Mouse (Mus musculus) kidney, adult 18-20 months (tissue): ENCODE measurements at regions not wholly inside any gene's neighbourhood (a gene's known extent, or its start where the extent isn't known, plus 50 kb on each side); places are given as distances from the start of the nearest gene placed in this dataset.

Source experiments
- DNase-seq: peaks from one replicate; pipeline ENCODE4 v3.0.0; 2021

DNA sequence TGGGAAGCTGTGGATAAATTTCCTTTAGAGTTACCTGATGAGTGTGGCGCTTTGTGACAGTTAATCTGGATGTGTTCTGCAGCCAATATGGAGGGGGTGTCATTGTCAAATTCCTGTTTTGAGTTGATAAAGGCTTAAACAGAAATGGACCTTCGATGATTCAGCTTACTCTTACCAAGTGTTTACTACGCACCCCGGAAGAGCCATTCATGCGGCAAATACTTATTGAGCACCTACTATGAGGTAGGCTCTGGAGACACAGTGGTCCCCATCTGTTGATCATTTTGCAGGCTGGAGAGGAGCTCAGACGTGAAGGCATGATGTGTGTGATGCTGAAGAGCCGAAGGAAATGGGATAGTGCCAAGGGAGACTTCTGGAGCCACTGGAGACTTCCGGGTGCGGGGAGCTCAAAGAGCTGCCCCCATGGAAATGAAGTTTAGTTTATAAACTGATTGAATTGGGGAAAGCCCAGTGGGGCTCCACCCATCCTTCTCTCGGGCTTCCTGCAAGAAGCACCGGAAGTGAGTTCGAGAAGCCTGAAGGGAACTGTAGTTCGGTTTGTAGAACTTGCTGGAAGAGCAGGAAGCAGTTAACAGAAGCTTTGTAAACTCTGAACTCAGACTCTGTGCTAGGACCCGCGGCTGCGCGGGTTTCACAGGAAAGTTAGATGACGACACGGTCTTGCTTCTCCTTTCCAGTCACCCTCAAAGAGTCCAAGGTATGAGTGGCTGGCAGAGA is 187.7 kb downstream of the Katnal1 start:
- DNase-seq = no peak

DNA sequence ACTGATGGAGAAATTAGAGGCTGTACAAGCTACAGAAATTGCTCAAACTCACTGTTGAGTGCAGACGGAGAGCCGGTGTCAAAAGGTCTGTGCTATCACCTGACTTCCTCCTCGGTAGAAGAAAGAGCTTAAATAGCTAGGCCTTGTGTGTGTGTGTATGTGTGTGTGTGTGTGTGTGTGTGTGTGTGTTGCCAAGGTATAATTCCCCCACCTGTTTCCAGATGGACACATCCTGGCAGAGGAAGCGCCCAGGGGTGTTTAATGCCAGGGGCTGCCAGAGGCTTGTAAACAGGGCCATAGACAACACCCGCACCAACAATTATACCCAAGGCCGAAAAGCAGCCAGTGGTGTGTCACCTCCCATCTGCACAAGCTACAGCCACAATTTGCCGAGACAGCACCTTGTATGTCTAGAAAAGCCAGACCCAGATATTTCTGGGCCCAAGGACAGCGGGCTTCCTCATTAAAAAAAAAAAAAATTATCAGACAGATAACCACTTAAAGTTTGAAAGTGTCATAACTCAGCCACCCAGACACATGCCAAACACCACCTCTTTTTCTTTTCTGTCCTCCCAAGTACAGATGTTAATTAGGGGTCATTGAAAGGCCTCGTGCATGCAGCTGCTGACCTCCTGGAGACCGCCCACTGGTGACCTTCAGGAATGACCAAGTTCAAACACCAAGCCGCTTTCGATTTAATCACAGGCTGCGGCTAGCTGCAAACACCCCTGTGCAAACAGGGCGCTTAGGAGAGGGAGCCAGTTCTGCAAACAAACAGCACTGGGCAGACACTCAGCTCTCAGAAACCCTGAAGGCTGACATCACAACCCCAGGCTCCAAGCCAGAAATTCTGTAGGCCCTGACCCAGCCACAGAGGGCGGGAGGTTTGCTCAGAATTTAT is 188.0 kb upstream of the Ubl3 start:
- DNase-seq = peak; percentile 56

DNA sequence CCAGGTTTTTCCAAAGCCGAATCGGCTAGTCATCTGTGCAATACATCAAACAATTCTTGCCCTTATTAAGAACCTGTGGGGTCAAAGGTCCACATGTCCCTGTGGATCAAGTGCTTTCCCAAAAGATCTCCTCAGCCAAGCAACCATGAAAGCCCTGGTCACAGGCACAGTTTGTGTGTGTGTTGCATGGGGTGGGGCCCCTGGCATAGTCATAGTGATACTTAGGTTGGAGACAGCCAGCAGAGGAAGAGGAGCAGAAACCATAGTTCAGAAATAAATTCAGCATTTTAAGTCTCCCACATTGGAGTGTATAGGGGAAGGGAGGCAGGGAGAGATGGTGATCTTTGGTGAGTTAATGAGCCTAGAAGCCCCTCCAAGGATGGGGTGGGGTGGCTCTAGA is 187.1 kb upstream of the Ubl3 start:
- no peak for DNase-seq

DNA sequence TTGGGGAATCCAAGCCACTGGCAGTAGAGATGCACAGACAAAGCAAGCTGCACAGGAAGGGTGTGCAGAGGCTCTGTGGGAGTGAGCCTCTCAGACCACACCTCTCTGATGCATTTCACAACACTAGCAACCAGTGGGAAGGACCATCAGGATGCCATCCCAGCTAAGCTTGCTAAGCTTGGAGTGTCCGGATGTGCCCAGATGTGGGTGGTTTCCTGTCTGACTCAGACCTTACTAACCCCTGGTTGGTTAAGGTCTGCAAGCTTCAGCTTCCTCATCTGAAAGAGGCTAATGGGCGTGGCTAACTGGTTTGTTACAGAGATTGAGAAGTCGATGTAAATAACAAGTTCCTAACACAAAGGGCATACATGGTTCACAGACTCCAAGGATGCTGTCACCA is 186.6 kb upstream of the Ubl3 start:
- no peak for DNase-seq

DNA sequence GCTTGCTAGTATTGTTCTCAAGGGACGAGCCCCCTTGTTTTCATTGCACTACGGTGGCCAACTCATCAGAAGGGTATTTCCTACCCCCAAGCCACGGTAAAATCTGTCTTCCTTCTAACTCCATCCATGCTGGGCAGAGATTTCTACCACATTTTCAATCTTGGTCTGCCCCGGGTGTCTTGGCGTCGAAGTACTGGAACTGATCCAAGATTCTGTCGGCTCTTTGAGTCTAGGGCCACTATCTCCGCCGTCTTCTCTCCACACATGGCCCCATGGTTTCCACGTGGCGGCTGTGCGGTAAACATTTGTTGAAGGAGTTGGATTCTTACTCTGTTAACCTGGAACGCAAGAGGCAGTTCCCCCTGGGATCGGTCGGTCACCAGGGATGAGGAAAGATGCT is 177.0 kb upstream of the Ubl3 start:
- DNase-seq = no peak

DNA sequence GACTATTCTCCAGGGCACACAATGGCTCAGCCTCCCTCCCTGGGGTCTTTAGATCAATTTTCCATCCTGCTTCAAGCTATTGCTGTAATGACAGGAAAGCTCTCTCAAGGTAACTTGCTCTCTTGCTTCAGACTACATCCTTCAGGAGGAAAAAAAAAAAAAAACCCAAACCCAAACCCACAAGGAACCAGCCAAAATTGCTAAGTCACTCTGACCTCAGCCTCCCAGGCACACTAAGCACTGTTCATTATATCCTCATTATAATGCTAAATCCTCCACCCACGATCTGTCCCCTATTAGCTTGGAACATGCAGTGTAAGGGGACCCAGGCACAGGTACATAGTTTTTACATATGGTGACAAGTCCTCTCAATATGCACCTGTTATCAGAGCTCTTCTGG is 175.9 kb upstream of the Ubl3 start:
- DNase-seq = no peak

DNA sequence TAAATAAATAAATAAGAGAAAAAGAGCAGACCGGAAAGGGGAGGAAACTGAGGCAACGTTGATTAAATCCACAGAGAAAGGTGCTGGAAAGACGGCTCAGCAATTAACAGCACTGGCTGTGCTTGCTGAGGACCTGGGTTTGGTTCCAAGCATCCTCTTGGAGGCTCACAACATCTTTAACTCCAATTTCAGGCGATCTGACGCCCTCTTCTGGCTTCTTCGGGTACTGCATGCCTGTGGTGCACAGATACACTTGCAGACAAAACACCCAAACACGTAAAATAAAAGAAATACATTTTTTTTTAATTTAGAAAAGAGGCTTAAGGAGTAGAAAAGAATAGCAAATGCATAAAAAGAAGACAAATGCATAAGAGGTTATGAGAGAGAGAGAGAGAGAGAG is 173.9 kb upstream of the Ubl3 start:
- no peak for DNase-seq

DNA sequence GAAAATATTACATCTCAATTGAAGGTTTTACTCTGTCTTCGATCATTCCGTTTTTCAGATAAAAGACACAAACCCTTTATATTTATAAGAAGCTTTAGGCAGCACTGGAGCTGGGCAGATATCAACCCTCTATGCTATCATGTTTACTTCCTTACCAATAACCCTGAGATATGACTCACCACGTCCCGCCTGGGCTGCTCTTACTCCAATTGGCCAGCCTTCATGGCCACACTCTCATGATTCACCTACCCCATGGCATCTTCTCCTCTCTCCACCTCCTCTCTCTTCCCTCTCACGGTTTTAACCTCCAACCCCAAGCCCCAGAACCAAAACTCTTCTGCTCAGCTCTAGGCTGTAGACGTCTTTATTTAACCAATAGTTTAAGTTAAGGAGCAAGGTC is 171.9 kb upstream of the Ubl3 start:
- DNase-seq = no peak

DNA sequence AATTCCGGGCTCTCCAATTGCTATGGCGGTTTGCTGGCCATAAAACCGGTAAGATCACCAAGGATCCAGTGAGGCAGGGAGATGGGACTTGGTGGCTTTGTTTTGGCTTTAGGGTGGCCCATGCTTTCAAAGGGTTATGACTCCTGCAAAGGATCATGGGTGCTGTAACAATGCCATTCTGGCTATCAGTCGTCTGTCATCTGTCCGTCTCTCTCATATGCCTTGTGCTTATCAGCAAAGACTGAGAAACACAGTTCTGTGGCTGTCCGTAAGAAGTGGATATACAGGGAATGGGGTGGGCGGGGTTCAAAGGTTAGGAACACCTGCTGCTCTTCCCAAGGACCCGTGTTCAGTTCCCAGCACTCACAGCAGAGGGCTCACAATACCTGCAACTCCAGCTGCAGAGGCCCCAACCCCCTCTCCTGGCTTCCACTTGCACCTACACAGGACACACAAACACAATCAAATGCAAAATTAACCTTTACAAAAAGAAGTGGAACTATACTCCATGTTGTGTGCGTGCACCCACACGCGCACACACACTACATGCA is 171.2 kb upstream of the Ubl3 start:
- no peak for DNase-seq

DNA sequence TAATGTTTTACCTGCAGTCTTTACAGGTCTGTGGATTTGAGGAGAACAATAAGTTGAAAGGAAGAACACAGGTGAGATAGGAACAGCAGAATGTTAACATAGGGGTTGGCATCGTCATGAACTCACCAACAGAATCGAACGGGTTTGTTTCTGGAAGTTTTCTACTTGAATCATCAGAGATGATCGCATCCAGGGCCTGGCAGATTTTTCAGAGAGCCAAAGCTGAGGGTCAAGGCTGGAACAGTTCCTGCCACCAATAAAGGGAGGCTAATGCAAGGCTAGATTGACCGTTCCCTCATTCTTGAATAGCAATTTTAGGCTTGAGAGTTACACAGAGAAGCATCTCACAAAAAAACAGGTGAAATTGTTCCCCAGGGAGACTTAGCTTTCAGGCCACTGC is 168.0 kb upstream of the Ubl3 start:
- no peak for DNase-seq

DNA sequence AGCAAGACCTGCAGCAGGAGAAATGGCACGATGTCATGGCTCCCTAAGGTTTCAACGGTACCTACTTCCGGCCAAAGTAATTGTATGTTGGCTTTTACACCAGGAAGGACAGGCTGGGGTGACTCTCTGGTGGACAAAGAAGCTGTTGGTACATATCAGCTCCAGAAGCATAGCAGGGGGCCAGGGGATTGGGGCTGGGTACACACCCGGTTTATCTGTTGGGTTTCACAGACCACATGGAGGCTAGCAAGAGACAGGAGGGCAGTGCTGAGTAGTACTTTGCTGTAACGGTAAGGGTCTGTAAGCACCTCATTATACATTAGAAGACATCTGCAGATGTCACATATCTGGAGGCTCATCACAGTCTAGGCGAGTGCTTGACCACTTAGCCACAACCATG is 164.0 kb upstream of the Ubl3 start:
- DNase-seq = no peak

DNA sequence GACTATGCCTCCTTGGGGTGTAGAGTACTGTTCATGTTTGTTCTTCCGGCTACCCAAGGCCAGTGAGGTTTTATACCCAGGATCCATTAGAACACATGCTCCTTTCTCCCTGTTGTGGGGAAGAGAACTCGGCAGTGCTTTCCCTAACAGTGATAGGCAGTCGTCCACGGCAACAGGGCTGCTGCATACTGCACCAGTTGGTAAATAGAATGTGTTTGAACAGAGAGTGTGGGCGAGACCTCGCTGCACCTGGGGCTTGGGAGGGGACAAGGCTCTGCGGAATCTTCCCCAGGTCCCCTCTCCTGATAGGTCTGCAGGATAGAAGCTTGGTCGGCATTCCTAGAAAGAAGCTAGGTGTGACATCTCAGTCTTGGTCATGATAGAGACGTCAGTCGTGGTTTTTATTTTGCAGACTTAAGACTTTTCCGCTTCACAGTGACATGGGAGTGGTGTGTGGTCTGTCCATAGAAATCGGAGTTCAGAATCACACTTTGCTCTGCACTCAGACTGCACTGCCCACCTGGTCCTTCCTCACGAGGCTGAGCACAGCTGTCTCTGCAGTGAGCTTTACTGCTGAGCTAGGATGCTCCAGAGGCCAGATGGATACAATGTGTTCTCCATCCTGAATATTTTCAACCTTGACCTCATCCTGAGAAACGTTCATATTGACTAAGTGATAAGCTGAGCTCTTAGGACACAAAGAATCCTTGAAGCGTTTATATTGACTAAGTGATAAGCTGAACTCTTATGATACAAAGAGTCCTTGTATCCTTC is 162.8 kb upstream of the Ubl3 start:
- DNase-seq = no peak

DNA sequence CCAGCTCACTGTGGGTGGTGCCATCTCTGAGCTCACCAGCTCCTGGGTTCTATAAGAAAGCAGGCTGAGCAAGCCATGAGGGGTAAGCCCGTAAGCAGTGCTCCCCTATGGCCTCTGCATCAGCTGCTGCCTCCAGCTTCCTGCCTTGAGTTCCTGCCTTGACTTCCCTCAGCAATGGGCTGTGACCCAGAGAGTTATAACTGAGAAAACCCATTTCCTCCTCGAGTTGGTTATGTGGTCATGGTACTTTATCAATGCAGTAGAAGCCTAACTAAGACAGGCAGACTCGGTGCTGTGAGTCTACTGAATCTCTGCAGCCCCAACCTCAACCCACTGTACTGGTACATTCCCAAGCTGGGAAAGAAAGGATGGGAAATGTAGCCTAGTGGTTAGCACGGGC is 162.2 kb upstream of the Ubl3 start:
- no peak for DNase-seq

DNA sequence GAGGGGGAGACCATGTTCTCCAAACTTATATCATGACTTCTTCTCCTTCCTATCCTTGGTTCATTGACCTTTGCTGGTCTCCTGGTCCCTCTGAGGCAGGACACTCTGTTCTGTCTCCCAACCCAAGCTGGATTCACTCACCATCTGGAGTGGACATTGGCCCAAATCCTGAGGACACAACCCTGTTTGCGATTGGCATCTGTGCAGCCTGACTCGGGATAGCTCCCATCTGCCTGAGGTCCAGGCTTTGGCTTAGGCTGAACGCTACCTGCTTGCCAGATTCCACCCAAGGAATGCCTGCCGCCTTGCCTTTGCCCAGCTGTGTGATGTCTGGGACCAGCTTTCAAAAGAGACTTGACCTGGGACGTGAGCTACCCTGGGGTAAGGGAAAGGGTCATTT is 161.2 kb upstream of the Ubl3 start:
- DNase-seq = no peak

DNA sequence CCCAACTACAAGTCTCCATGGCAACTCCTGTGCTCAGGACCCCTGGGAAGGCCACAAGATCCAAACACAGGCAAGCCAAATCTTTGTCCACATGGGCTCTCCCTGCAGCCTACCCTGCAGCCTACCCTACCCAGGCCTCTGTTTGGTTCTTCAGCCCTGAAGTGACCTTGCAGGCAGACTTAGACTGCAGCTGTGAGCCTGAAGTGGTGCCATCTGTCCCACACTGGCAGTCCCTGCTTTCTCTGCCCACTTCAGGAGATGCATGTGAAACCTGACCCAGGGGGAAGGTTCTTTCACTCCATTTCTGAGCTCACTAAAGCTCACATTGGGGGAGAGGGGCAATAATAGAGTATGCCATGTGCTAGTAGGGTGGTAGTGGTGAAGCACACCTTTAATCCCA is 160.4 kb upstream of the Ubl3 start:
- DNase-seq = no peak

DNA sequence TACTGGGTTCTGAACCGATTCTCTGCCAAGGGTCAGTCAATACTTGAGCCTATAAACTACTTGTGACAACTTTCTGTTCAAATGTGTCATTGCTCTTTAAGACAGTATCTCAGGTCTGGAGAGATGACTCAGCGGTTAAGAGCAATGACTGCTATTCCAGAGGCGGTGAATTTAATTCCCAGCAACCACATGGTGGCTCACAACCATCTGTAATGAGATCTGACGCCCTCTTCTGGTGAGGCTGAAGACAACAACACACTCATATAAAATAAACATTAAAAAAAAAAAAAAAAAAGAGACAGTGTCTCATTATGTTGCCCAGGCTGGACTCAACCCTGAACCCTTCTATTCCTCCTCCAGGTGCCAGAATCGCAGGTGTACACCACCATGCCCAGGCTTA is 159.0 kb upstream of the Ubl3 start:
- DNase-seq = no peak

DNA sequence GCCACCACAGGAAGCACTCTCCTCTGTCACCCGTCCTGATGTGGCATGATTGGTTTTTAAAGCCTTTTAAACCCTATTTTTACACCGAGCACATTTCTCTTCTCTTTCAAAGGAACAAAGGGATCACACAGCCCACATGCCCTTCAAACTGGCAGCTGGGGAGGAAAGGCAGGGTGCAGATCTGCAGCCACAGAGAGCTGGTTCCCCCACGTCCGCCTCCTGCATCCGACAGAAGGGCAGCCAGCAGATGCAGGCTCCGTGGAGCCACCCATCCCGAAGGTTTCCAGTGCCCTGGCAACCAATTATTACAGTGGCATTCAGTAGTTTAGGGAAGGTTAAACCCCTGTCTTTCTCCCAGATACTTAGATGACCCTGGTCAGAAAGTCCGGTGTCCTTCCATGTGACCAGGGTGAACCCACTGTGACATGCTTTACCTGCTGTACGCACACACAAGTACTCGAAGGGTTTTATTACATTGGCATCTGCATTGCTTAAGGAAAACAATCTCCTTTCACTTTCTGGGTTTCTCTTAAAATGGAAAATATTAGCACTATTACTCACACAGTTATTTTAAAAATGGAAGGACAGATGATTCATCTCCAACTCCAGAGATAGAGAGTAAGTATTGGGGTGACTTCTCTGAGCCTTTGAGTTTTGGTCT is 156.7 kb upstream of the Ubl3 start:
- DNase-seq = no peak

DNA sequence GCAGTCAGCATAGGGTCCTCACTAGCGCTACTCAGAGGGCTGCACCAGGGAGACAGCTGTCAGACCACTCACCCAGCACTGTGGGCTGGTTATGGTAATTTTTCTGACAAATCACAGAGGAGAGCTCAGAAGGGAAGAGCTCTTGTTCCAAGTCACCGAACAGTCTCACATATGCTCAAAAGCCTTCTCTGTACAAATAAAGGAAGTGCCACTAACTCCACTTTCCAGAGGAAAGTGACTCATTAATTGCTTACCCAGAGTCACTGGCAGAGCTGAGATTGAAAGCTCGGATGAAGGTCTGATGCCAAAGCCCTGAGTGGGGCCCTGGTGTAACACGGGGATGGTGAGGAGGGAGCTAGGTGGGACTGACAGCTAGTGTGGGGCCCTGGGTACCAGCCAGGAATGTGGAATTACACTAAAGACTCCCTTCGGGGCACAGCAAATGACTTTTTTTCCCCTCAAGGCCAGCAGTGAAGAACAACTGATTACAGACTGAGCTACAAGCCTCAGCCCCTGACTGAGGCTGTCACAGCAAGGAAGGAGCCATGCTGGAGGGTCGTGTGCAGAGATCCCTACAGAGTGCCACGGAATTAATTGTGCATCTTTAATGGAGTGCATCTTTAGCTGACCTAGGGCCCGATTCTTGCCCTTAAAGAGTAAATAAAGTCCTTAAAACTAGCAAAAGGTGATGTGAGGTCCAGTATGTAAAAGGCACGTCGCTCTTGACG is 155.6 kb upstream of the Ubl3 start:
- DNase-seq = no peak

DNA sequence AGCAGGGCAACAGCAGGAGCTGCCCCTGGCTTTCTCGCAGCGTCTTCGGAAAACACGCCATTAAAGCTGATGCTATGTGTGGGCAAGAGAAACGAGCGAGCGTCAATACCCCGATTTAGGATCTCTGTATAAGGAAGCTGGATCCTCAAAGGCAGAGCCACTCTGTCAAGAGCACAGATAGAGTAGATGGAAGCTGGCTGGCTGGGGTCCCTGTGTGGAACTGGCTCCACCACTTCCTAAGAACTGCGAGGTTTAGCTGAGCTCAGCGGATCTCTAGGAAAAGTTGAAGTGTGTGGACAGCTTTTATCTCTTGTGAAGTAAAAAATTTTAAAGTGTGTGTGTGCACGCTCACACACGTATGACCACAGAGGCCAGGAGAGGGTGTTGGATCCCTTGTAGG is 154.7 kb upstream of the Ubl3 start:
- no peak for DNase-seq

DNA sequence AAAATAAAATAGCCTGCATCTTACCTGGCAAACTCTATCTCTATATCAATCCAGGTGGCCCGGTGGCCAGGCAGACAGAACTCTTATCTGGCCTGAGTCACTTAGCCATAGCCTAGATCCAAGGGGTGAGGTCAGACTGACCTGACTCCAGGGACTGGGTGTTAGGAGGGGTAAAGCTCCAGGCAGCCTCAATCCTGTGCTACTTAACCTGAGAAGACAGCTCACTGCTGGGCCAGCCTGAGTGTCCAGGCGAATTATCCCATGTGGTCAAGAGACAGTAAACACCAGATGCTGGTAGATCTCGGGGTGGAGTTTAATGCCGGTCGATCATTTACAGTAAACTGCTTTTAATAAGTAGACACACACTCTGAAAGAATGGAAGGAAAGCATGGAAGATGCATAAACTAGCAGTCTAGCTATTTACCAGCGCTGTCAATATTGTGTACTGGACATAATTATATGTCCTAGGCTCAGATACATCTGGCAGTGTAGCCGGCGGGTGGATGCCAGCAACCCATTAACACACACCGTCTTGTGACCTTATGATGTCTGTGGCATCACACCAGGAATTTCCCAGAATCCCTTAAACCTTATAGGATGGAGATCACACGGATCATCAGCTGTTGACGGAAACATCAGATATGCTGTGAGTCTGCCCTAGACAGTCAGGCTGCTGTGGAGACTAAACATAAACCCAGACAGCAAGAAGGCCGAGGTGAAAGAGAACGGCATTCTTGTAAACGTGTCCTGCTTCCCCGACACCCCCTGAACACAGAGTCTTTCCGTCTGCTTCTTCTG is 153.9 kb upstream of the Ubl3 start:
- DNase-seq = no peak

DNA sequence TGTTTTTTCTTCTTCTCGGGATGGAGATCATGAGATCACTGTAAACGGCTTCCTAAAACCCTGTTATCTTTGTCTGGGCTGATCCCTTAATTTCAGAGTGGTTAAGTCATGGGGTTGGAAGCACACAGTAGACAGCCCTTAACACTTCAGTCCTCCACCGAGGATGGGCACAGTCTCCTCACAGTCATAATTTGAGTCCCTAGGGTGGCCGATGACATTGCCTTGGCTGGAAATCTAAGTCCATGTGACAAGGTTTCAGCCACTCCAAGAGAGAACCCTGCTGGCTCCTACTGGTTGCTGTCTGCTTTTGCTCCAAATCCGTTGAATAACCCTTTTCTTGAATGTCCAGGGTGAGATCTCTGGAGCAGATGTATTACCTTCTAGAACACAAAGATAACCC is 152.2 kb upstream of the Ubl3 start:
- DNase-seq = no peak
